In genomic region chr19:18420381-18420785, GRCm38 (mm10) we compare ENCODE assay signal across 8 mouse cellular contexts.
A peak's percentile ranks its signal among the peaks of the same experiment; 100 is the strongest.
DNase-seq lines count a peak whose midpoint lies in the region; ATAC-seq and TF ChIP-seq lines count a peak whose summit lies in the region.
"Had no signal": no experiment of that assay in that cellular context is flagged by ENCODE, and none has a peak within 500 bp of the region (broad histone marks: within the 10 kb centered on the region; RNA-seq: fewer than 3 reads in every experiment).

No protein-coding gene starts in this region.

- 18% methylated on average over 9 of the region's 9 CpGs for WGBS in embryonic facial prominence, embryonic 14.5 days
- WGBS in limb, embryonic 13.5 days: 14% methylated on average over 9 of the region's 9 CpGs
- WGBS in thymus, adult 2 months: 83% methylated on average over 9 of the region's 9 CpGs

- CTCF ChIA-PET in Patski (lab: Charles Lee): no interaction called here

- H3K4me3 ChIP-seq in embryonic facial prominence, embryonic 14.5 days (ENCODE audit: low read depth, low read length): no peak overlapping the region
- no peak overlapping the region for H3K4me3 ChIP-seq in limb, embryonic 13.5 days
- H3K4me3 ChIP-seq in thymus, adult 2 months (ENCODE audit: control insufficient read depth, insufficient read depth, low read length): no peak overlapping the region
- H3K4me3 ChIP-seq: heart, embryonic 15.5 days had no signal

- H3K4me2 ChIP-seq in embryonic facial prominence, embryonic 14.5 days (ENCODE audit: low read depth, low read length): peak overlapping the region; percentile 7; the same call in 1 of the 2 replicates
- H3K4me2 ChIP-seq in limb, embryonic 13.5 days (replicated peaks): 0 out of 2 replicates have a peak overlapping the region, but pooled peaks have one; percentile 14
- H3K4me2 ChIP-seq: heart, embryonic 15.5 days had no signal

- no peak for TF ChIP-seq CTCF in Patski (IDR thresholded peaks at IDR 0.05)
- no peak for TF ChIP-seq CTCF in thymus, adult 2 months (IDR thresholded peaks at IDR 0.05; ENCODE audit: borderline replicate concordance, control insufficient read depth, extremely low read depth, insufficient read depth, low read length, poor library complexity)

- peaks cover 8% of the 10 kb centered on the region; the same call in 1 of the 2 replicates for H3K4me1 ChIP-seq in embryonic facial prominence, embryonic 14.5 days (ENCODE audit: control insufficient read depth, insufficient read depth, low read length)
- H3K4me1 ChIP-seq in limb, embryonic 13.5 days: peaks cover 20% of the 10 kb centered on the region
- no peaks in the 10 kb centered on the region for H3K4me1 ChIP-seq in thymus, adult 2 months (replicated peaks; ENCODE audit: control insufficient read depth, insufficient read depth, low read length)
- H3K4me1 ChIP-seq: heart, embryonic 15.5 days had no signal

- H3K27me3 ChIP-seq in Patski: peaks cover 12% of the 10 kb centered on the region
- 0 out of 2 replicates have a peak, but pooled peaks cover 6% of the 10 kb centered on the region for H3K27me3 ChIP-seq in embryonic facial prominence, embryonic 14.5 days (replicated peaks; ENCODE audit: control insufficient read depth, insufficient read depth, low read length)
- H3K27me3 ChIP-seq in limb, embryonic 13.5 days: peaks cover 3% of the 10 kb centered on the region; the same call in 1 of the 2 replicates
- no peaks in the 10 kb centered on the region for H3K27me3 ChIP-seq in thymus, adult 2 months (ENCODE audit: control insufficient read depth, insufficient read depth, low read length)
- H3K27me3 ChIP-seq: heart, embryonic 15.5 days had no signal

- no peak overlapping the region for H3K27ac ChIP-seq in embryonic facial prominence, embryonic 14.5 days (replicated peaks; ENCODE audit: low read depth, low read length)
- H3K27ac ChIP-seq in limb, embryonic 13.5 days: no peak overlapping the region
- H3K27ac ChIP-seq in thymus, adult 2 months (ENCODE audit: control insufficient read depth, insufficient read depth, low read length): no peak overlapping the region
- H3K27ac ChIP-seq: heart, embryonic 15.5 days had no signal

- POLR2A ChIA-PET in Patski (lab: Charles Lee): no interaction called here

- intact Hi-C loops in left cerebral cortex, postnatal 25 days (cut with DNase I): no loop called here
- intact Hi-C loops in heart, postnatal 25 days (cut with DNase I): no loop called here

- H3K9me3 ChIP-seq in embryonic facial prominence, embryonic 14.5 days (ENCODE audit: control insufficient read depth, low read length): no peaks in the 10 kb centered on the region
- H3K9me3 ChIP-seq in limb, embryonic 13.5 days: no peaks in the 10 kb centered on the region
- H3K9me3 ChIP-seq: heart, embryonic 15.5 days had no signal

- peak; percentile 54 for ATAC-seq in Patski
- peak; percentile 55; the same call in 1 of the 2 replicates for ATAC-seq in embryonic facial prominence, embryonic 14.5 days (ENCODE audit: low read depth)
- ATAC-seq in limb, embryonic 13.5 days (ENCODE audit: low FRiP score, low read depth): peak; percentile 75

- in situ Hi-C loops in Patski (cut with MboI; ENCODE audit: low pct_unique_long_range_greater_than_20kb): no loop called here

- no peak for DNase-seq in Patski (ENCODE audit: low read depth, low spot score)
- peak; percentile 79 for DNase-seq in adrenal gland, postnatal 14 days
- DNase-seq in embryonic facial prominence, embryonic 14.5 days (ENCODE audit: low spot score): peak; percentile 76
- DNase-seq in thymus, adult 2 months: no peak
- DNase-seq in left cerebral cortex, postnatal 25 days (ENCODE audit: low spot score in 2 of 2): no peak
- DNase-seq in heart, postnatal 25 days (ENCODE audit: low spot score): no peak

- no peaks in the 10 kb centered on the region for H3K36me3 ChIP-seq in embryonic facial prominence, embryonic 14.5 days (ENCODE audit: control insufficient read depth, insufficient read depth, low read length)
- no peaks in the 10 kb centered on the region for H3K36me3 ChIP-seq in limb, embryonic 13.5 days
- no peaks in the 10 kb centered on the region for H3K36me3 ChIP-seq in thymus, adult 2 months (ENCODE audit: control insufficient read depth, insufficient read depth, low read length)
- H3K36me3 ChIP-seq: heart, embryonic 15.5 days had no signal

- TF ChIP-seq POLR2A in thymus, adult 2 months (IDR thresholded peaks at IDR 0.05; ENCODE audit: control insufficient read depth, extremely low read depth, insufficient read depth, low read length, poor library complexity): no peak

- no peak overlapping the region for H3K9ac ChIP-seq in embryonic facial prominence, embryonic 14.5 days (ENCODE audit: low read depth, low read length)
- H3K9ac ChIP-seq in limb, embryonic 13.5 days: no peak overlapping the region
- H3K9ac ChIP-seq: heart, embryonic 15.5 days had no signal

Comparison
In these comparisons a context has a peak if more than half of its experiments do, and no peak if none do; other contexts are left out.
1. DNase-seq: peak in adrenal gland, postnatal 14 days (single experiment) and embryonic facial prominence, embryonic 14.5 days (single experiment); none in Patski (single experiment), thymus, adult 2 months (single experiment), left cerebral cortex, postnatal 25 days (0 of 2) and heart, postnatal 25 days (single experiment).
2. Peak in every context shown above with its lines, with median percentiles within 50 percentile points of each other: ATAC-seq.